Mouse (Mus musculus): ENCODE measurements around the gene Lrrc42. TPM values are rescaled to one million over a fixed set of nuclear protein-coding genes. Genes with fewer than 3 reads are reported as not detected.

The Lrrc42 gene
- polyA plus RNA-seq, 1 experiment from 2014 or later = 97.1 TPM

DNA sequence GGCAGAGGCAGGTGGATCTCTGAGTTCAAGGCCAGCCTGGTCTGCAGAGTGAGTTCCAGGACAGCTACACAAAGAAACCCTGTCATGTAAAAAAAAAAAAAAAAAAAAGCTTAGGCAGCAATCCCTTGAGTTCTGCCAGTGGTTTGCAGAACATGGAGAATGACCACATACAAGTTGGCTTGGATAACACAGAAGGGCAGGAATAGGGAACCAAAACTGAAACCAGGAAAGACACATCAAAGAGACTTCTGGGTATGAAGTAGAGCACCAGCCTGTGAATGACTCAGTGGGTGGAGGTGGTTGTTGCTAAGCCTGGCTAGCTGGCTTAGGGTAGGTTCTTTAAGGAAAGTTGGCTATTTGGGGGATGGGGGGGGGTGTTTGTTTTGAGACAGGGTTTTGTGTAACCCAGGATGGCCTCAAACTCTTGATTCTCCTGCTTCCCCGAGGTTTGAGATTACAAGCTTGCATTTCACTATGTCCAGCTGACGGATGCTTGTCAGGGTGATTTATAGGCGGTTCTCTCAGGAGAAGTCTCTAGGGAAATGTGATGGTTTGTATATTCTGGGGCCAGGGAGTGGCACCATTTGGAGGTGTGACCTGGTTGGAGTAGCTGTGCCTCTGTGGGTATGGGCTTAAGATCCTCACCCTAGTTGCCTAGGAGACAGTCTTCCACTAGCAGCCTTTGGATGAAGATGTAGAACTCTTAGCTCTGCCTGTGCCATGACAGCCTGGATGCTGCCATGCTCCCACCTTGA lies 32.3 kb upstream of the Lrrc42 start:
- Histone ChIP-seq H3K27me3 (no peaks in the 10 kb centered on the region), H3K27ac (no peak overlapping the region), H3K36me3 (peaks cover 6% of the 10 kb centered on the region; the same call in 1 of the 2 replicates), H3K9me3 (replicated peaks) (no peaks in the 10 kb centered on the region), H3K9ac (no peak overlapping the region), H3K4me3 (replicated peaks) (no peak overlapping the region), H3K4me2 (no peak overlapping the region), H3K4me1 (no peaks in the 10 kb centered on the region)
- 45% methylated on average over 3 of the region's 3 CpGs for WGBS
- ATAC-seq (replicated peaks; ENCODE audit: low FRiP score) = no peak

DNA sequence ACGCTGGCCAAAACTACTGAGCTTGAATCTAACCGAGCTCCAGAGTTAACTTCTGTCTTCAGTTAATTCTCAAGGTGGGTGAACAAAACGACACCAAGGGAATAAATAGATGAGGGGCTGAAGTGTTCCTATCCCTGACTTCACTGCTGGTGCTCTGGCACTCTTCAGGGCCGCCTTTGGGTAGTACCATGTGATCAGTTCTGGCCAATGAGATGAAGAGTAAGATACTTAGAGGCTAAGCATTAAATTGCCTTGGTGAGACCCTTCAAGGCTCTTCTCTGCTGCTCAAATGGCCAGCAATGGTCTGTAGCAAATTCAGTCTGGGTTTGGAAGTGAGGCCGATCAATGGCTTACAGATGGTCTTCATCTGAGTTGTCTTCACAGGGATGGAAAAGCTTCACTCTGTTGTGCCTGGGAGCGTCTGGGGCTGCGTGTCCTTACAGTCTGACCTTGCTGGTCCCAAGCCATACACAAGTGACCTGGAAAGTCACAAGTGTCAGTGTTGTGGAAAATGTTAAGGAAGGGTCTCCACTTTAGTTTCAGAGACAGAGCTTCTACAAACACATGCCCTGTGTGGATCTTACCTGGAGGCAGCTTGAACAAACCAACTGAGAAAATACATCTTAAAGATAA lies 27.6 kb upstream of the Lrrc42 start:
- 81% methylated on average over 7 of the region's 7 CpGs for whole genome bisulfite sequencing
- no peak overlapping the region for H3K4me3 ChIP-seq (replicated peaks)
- no peak overlapping the region for H3K4me2 ChIP-seq
- H3K36me3 ChIP-seq = peaks cover 20% of the 10 kb centered on the region
- no peak overlapping the region for H3K27ac ChIP-seq
- no peak overlapping the region for H3K9ac ChIP-seq
- 0 out of 2 replicates have a peak, but pooled peaks cover 5% of the 10 kb centered on the region for H3K4me1 ChIP-seq
- H3K27me3 ChIP-seq = no peaks in the 10 kb centered on the region
- no peaks in the 10 kb centered on the region for H3K9me3 ChIP-seq (replicated peaks)
- ATAC-seq (replicated peaks; ENCODE audit: low FRiP score) = no peak

DNA sequence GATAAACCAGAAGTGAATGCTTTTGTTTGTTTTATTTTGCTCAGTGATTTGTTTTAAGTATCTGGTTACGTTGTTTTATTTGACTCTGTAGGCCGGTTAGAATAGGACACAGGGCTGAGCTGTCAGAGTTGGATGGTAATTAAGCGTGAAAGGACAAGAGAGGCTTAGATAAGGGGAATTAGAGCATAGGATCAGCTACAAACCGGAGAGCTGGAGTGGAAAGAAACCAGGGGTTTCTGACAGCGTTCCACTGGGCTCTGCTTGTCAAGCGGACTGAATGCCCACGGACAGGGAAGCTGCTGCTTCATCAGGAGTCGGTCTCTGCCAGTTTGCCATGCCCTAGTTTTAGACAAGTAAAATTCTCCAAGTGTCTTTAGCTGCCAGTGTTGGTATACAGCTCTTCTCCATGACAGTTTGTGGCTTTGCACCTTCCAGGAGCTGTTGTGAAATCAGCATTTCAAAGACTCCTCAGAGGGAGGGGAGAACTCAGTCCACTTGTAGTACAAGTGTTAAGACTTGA lies 24.9 kb upstream of the Lrrc42 start:
- H3K4me2 ChIP-seq = no peak overlapping the region
- 0 out of 2 replicates have a peak, but pooled peaks cover 5% of the 10 kb centered on the region for H3K4me1 ChIP-seq
- H3K9me3 ChIP-seq (replicated peaks) = no peaks in the 10 kb centered on the region
- H3K36me3 ChIP-seq = peaks cover 27% of the 10 kb centered on the region
- H3K27me3 ChIP-seq = no peaks in the 10 kb centered on the region
- ATAC-seq (replicated peaks; ENCODE audit: low FRiP score) = no peak
- H3K27ac ChIP-seq = no peak overlapping the region
- 18% methylated on average over 8 of the region's 8 CpGs for WGBS
- H3K4me3 ChIP-seq (replicated peaks) = no peak overlapping the region
- no peak overlapping the region for H3K9ac ChIP-seq

DNA sequence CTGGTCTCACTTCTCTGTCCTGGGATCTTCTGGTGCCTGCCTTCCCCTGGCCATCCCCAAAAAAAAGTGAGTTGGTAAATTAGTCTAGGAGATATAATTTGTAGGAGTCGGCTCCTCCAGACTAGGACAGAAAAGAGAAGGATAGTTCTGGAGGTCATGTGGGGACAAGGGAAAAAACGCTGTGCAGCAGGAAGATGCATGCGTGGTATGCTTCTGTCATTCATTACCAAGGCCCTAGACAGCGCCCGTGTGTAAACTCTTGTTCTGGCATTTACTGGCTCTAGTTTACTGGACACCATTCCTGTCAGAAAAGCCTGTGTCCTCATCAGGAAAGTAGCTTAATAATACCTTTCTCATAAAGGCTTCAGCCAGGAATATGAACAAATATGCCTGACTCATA lies 21.2 kb upstream of the Lrrc42 start:
- H3K4me2 ChIP-seq = no peak overlapping the region
- H3K9me3 ChIP-seq (replicated peaks) = no peaks in the 10 kb centered on the region
- H3K4me1 ChIP-seq = 0 out of 2 replicates have a peak, but pooled peaks cover 5% of the 10 kb centered on the region
- ATAC-seq (replicated peaks; ENCODE audit: low FRiP score) = no peak
- no peak overlapping the region for H3K27ac ChIP-seq
- no peak overlapping the region for H3K9ac ChIP-seq
- H3K27me3 ChIP-seq = no peaks in the 10 kb centered on the region
- WGBS = 62% methylated on average over 5 of the region's 5 CpGs
- H3K4me3 ChIP-seq (replicated peaks) = no peak overlapping the region
- peaks cover 13% of the 10 kb centered on the region for H3K36me3 ChIP-seq

DNA sequence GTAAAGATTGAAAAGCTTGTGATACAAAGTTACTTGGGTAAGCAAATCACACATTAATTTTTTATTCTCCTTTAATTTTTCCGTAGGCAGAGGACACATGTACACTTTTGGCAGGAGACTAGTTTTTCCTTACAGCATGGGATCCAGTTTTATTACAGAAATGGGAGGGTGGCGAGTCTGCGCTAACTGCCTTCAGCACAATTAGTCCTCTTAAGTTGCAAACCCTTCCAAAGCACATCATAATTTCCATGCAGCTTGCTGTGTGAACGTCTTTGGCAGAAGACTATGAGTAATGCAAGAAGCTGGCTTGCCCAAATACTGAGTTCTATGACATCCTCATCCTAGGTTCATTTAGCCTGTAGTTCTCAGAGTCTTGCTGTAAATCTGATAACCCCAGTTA lies 20.4 kb upstream of the Lrrc42 start:
- no peak for ATAC-seq (replicated peaks; ENCODE audit: low FRiP score)
- H3K4me1 ChIP-seq = 0 out of 2 replicates have a peak, but pooled peaks cover 5% of the 10 kb centered on the region
- H3K36me3 ChIP-seq = peaks cover 13% of the 10 kb centered on the region
- WGBS = 75% methylated on average over 4 of the region's 4 CpGs
- H3K9ac ChIP-seq = no peak overlapping the region
- H3K9me3 ChIP-seq (replicated peaks) = no peaks in the 10 kb centered on the region
- no peak overlapping the region for H3K4me2 ChIP-seq
- no peak overlapping the region for H3K27ac ChIP-seq
- no peaks in the 10 kb centered on the region for H3K27me3 ChIP-seq
- no peak overlapping the region for H3K4me3 ChIP-seq (replicated peaks)

DNA sequence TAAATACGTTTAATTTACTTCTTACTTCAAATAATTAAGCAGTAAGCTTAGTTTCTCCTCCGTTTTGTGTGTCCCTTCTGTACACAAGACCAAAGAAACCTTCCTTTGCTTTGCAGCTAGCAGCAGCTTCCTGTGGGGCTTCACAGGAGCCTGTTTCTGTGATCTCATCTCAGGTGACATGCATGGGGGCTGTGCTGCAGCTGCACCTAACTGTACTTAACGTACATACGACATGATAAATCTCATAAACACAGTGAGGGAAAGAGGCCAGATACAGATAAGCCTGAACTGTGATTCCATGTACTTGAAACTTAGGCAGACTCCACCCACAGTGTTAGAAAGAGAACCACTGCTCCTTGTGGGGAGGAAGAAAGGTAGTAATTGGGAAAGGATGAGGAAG lies 6.7 kb upstream of the Lrrc42 start:
- H3K27me3 ChIP-seq = no peaks in the 10 kb centered on the region
- no peak overlapping the region for H3K4me2 ChIP-seq
- H3K36me3 ChIP-seq = peaks cover 10% of the 10 kb centered on the region
- no peak overlapping the region for H3K9ac ChIP-seq
- H3K4me1 ChIP-seq = no peaks in the 10 kb centered on the region
- WGBS = 53% methylated on average over 4 of the region's 4 CpGs
- H3K27ac ChIP-seq = no peak overlapping the region
- no peaks in the 10 kb centered on the region for H3K9me3 ChIP-seq (replicated peaks)
- no peak for ATAC-seq (replicated peaks; ENCODE audit: low FRiP score)
- no peak overlapping the region for H3K4me3 ChIP-seq (replicated peaks)

DNA sequence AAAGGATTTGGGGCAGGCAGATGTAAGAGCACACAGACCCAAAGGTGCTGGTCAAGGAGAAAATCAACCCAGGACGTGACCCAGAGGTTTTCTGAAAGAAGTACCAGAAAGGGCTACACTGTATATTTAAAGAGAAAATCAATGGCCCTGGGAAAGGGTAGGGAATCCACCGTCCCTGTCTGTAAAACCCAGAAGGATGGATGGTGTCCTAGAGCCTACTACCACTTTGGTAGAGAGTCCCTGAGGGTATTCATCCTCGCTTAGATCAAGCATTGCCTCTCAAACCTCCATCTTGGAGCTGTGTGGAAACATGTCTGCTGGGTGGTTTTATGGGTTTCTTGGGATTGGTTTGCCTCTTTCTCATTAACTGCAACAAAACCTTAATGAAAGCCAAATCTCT lies 1.1 kb upstream of the Lrrc42 start:
- Histone ChIP-seq H3K4me3 (replicated peaks) (peak overlapping the region; percentile 81), H3K36me3 (no peaks in the 10 kb centered on the region), H3K9ac (peak overlapping the region; percentile 74), H3K4me2 (peak overlapping the region; percentile 73), H3K27ac (peak overlapping the region; percentile 88), H3K9me3 (replicated peaks) (no peaks in the 10 kb centered on the region), H3K4me1 (peaks cover 27% of the 10 kb centered on the region), H3K27me3 (no peaks in the 10 kb centered on the region)
- 17% methylated on average over 3 of the region's 3 CpGs for WGBS
- ATAC-seq (replicated peaks; ENCODE audit: low FRiP score) = no peak

DNA sequence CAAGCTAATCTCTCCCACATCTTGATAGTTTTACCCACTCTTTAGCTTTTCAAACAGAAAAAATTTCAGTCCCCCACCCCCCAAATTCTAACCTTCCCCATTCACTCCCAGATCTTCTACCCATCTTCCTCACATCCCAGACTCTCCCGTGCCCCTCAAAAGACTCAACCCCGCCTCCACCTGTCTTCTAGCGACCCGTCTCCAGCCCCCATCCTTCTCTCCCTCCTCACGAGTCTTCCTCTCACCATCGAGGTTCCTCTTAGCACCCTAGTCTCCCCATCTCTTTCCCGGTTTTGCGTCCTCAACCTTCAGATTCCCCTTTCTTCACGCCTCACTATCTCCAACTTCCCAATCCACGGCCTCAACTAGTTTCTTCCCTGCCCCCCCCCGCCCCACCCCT lies 810 bp downstream of the Lrrc42 start:
- peak overlapping the region; percentile 74 for H3K9ac ChIP-seq
- no peak for ATAC-seq (replicated peaks; ENCODE audit: low FRiP score)
- H3K4me2 ChIP-seq = peak overlapping the region; percentile 73
- no peaks in the 10 kb centered on the region for H3K9me3 ChIP-seq (replicated peaks)
- WGBS = 0% methylated on average over 11 of the region's 11 CpGs
- H3K27ac ChIP-seq = peak overlapping the region; percentile 88
- H3K27me3 ChIP-seq = no peaks in the 10 kb centered on the region
- peaks cover under 1% of the 10 kb centered on the region; the same call in 1 of the 2 replicates for H3K36me3 ChIP-seq
- peak overlapping the region; percentile 81 for H3K4me3 ChIP-seq (replicated peaks)
- peaks cover 35% of the 10 kb centered on the region for H3K4me1 ChIP-seq

DNA sequence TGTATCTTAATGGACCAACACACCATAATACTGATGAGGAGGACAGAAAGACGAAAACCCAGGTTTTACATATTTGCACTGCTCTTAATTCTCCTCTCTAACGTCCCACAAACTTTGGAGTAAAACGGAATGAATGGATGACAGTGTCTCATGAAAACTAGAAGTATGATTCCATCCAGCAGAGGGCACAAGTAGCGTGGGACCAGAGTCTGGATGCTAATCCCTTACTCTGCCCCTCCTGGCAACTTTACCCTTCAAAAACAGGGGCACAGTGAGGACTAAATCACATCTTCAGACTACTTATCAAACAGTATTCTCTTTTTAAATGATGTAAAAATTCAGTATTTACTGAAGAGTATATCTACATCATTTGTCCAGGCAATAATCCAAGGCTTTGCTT lies 2.8 kb downstream of the Lrrc42 start:
- no peaks in the 10 kb centered on the region for H3K9me3 ChIP-seq (replicated peaks)
- peaks cover 9% of the 10 kb centered on the region; the same call in 1 of the 2 replicates for H3K36me3 ChIP-seq
- H3K4me2 ChIP-seq = no peak overlapping the region
- WGBS = 26% methylated on average over 4 of the region's 4 CpGs
- no peak for ATAC-seq (replicated peaks; ENCODE audit: low FRiP score)
- no peaks in the 10 kb centered on the region for H3K27me3 ChIP-seq
- no peak overlapping the region for H3K9ac ChIP-seq
- H3K4me1 ChIP-seq = peaks cover 39% of the 10 kb centered on the region
- no peak overlapping the region for H3K27ac ChIP-seq
- H3K4me3 ChIP-seq (replicated peaks) = no peak overlapping the region

DNA sequence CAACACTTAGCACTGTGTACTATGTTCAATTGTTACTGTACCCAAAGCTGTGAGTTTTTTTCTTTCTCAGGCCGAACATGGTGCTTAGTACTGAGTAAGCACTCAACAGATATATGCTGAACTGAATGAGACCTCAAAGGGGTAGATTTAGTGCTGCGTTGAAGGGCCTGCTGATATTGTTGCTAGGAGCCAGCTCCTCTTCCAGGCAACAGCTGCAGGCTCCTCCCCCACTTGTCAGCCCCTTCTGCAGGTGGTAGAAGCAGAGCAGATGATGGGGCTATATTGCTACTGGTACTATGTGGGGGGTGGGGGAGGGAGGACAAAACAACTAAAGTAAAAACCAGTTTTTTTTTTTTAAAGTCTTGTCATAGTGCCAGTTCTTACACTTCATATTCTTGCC lies 3.9 kb downstream of the Lrrc42 start:
- no peak overlapping the region for H3K9ac ChIP-seq
- WGBS = 43% methylated on average over 2 of the region's 2 CpGs
- no peak overlapping the region for H3K4me2 ChIP-seq
- peaks cover 42% of the 10 kb centered on the region for H3K4me1 ChIP-seq
- H3K27me3 ChIP-seq = no peaks in the 10 kb centered on the region
- H3K36me3 ChIP-seq = peaks cover 18% of the 10 kb centered on the region; the same call in 1 of the 2 replicates
- H3K4me3 ChIP-seq (replicated peaks) = no peak overlapping the region
- H3K9me3 ChIP-seq (replicated peaks) = no peaks in the 10 kb centered on the region
- no peak for ATAC-seq (replicated peaks; ENCODE audit: low FRiP score)
- H3K27ac ChIP-seq = no peak overlapping the region

DNA sequence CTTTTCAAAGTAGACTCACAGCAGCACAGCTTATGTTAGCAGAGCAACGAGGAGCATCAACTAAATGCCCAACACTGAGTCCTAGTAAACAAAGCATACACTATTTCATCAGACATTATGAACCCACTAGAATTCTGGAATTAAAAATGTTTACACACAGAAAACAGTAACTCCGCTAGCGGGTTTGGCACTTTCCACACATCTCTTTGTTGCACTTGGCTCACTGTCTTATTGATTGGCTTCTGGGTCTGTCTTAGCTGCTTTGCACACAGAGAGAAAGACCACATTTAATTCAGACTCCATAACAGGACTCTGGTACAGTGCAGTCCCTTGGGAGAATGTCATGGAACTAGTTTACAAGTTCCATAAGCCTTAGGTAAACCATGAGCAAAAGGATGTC lies 5.3 kb downstream of the Lrrc42 start:
- Histone ChIP-seq H3K9me3 (replicated peaks) (no peaks in the 10 kb centered on the region), H3K27ac (no peak overlapping the region), H3K4me1 (peaks cover 43% of the 10 kb centered on the region), H3K4me2 (no peak overlapping the region), H3K4me3 (replicated peaks) (no peak overlapping the region), H3K27me3 (no peaks in the 10 kb centered on the region), H3K9ac (no peak overlapping the region), H3K36me3 (peaks cover 29% of the 10 kb centered on the region)
- 88% methylated on average over 3 of the region's 3 CpGs for whole genome bisulfite sequencing
- no peak for ATAC-seq (replicated peaks; ENCODE audit: low FRiP score)

DNA sequence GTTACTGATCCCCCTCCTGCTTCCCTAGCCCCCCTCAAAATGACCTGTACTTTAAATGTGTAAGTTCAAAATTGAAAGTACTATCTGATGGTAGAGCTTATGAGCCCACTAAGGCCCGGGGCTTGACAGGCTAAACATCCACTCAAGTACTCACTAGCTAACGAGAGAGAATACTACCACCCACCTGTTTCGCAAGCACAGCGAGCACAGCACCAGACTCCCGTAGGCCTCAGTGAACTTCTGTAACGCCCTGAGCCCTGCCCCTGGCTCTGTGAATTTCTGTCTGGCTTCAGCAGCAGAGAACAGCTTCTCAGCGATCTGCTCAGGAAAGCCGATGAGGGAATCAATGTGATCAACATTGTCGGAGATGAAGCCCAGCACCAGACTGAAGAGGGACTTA lies 6.2 kb downstream of the Lrrc42 start:
- H3K4me2 ChIP-seq = no peak overlapping the region
- ATAC-seq (replicated peaks; ENCODE audit: low FRiP score) = no peak
- H3K36me3 ChIP-seq = peaks cover 37% of the 10 kb centered on the region
- H3K4me3 ChIP-seq (replicated peaks) = no peak overlapping the region
- H3K27me3 ChIP-seq = no peaks in the 10 kb centered on the region
- H3K9ac ChIP-seq = no peak overlapping the region
- H3K4me1 ChIP-seq = peaks cover 39% of the 10 kb centered on the region
- 83% methylated on average over 9 of the region's 9 CpGs for WGBS
- H3K27ac ChIP-seq = no peak overlapping the region
- no peaks in the 10 kb centered on the region for H3K9me3 ChIP-seq (replicated peaks)
